Mouse (Mus musculus) intestine, embryonic 15.5 days (tissue): Measurements from ENCODE around the gene Atg9a. TPM values are rescaled to one million over a fixed set of nuclear protein-coding genes. Genes with fewer than 3 reads are reported as not detected.

ENCODE experiments used
- polyA plus RNA-seq: library from polyadenylated mRNA; unstranded; fragments of >200 nt; fragmentation: Nextera tagmentation; extraction: Ambion mirVana; gene quantifications from 2 replicates; pipeline ENCODE4 v1.2.1, GENCODE M21; 2015

The Atg9a gene
- polyA plus RNA-seq, 1 experiment from 2014 or later = 28.3 TPM

Other genes with a start within 250 kb of the Atg9a start
- gene Ihh, start 240.5 kb downstream of the Atg9a start, polyA plus RNA-seq = 29.1 and 30.9 TPM in 2 replicates
- gene Nhej1, start 67.0 kb downstream of the Atg9a start, polyA plus RNA-seq = 8.7 and 9.7 TPM in 2 replicates
- 1.2 and 1.3 TPM in 2 replicates for gene Slc23a3, start 58.3 kb downstream of the Atg9a start, polyA plus RNA-seq
- gene Cnppd1, start 49.5 kb downstream of the Atg9a start, polyA plus RNA-seq = 42.5 and 43.4 TPM in 2 replicates
- gene Retreg2, start 49.4 kb downstream of the Atg9a start, polyA plus RNA-seq = 49.5 and 51.1 TPM in 2 replicates
- gene Zfand2b, start 23.6 kb downstream of the Atg9a start, polyA plus RNA-seq = 45.6 and 45.7 TPM in 2 replicates
- 26.1 and 26.6 TPM in 2 replicates for gene Abcb6, start 11.8 kb downstream of the Atg9a start, polyA plus RNA-seq
- 25.2 TPM in 2 replicates for gene Ankzf1, start within 50 bp of the Atg9a start, polyA plus RNA-seq
- gene Glb1l, start 18.6 kb upstream of the Atg9a start, polyA plus RNA-seq = 11.9 and 12.2 TPM in 2 replicates
- gene Stk16, start 18.6 kb upstream of the Atg9a start, polyA plus RNA-seq = 110 and 122 TPM in 2 replicates
- 122 and 131 TPM in 2 replicates for gene Tuba4a, start 27.7 kb upstream of the Atg9a start, polyA plus RNA-seq
- gene A630095N17Rik, start 39.9 kb upstream of the Atg9a start, polyA plus RNA-seq = not detected in 2 replicates
- 25.5 and 26.2 TPM in 2 replicates for gene Dnajb2, start 44.2 kb upstream of the Atg9a start, polyA plus RNA-seq
- gene Ptprn, start 72.3 kb upstream of the Atg9a start, polyA plus RNA-seq = 3.2 and 3.6 TPM in 2 replicates
- gene Resp18, start 86.2 kb upstream of the Atg9a start, polyA plus RNA-seq = 12.7 and 13.8 TPM in 2 replicates
- gene Dnpep, start 125.8 kb upstream of the Atg9a start, polyA plus RNA-seq = 131 and 145 TPM in 2 replicates
- gene Des, start 168.1 kb upstream of the Atg9a start, polyA plus RNA-seq = 105 and 111 TPM in 2 replicates
- 35.6 and 39.3 TPM in 2 replicates for gene Speg, start 183.1 kb upstream of the Atg9a start, polyA plus RNA-seq
- gene Gmppa, start 243.7 kb upstream of the Atg9a start, polyA plus RNA-seq = 98.9 and 103 TPM in 2 replicates